Mouse (Mus musculus) ES-Bruce4 (cell line): Measurements from ENCODE around the gene Crygb.

Experiments
- CTCF ChIP-seq: IDR thresholded peaks from one replicate; pipeline ENCODE4 v1.8.1; 2011; ENCODE audit warnings: low read depth, low read length
- POLR2A ChIP-seq: IDR thresholded peaks from one replicate; pipeline ENCODE4 v1.8.1; 2011; ENCODE audit warnings: low read length; ENCODE audit not compliant: insufficient read depth

GRCm38 (mm10) chr1:65109756-65110435 is 27.8 kb upstream of the Crygb start:
- TF ChIP-seq CTCF (no peak), POLR2A (peak; percentile 28)
